Comparison of ENCODE assay signal across 8 mouse cellular contexts in the genomic region with DNA sequence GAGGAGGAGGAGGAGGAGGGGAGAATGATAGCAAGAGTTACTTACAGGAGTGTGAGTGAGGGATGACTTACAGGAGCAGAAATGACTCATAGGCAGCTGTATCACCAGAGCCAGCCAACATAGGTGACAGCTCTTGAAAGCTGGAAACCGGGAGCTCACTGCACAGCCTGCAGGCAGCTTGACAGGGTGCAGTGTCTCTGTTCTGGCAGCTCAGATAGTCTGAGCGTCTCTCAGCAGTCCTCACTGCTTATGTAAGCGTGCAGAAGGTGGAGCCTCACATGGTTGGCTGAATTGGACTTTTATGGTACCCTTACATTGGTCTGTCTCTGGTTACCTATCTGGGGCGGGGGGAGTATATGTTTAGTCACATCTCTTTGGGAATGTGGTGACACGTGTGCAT. TPM values are rescaled to one million over a fixed set of nuclear protein-coding genes. Genes with fewer than 3 reads are reported as not detected.
DNase-seq lines count a peak whose midpoint lies in the region; ATAC-seq and TF ChIP-seq lines count a peak whose summit lies in the region.

No protein-coding gene starts in this region.

- H3K9ac ChIP-seq in liver, postnatal 0 days (replicated peaks): no peak overlapping the region

- no peaks in the 10 kb centered on the region for H3K9me3 ChIP-seq in liver, postnatal 0 days (ENCODE audit: low read length)

- TF ChIP-seq EP300 in liver, postnatal 0 days (IDR thresholded peaks at IDR 0.05; ENCODE audit: low read depth): no peak

- H3K4me3 ChIP-seq in kidney, adult 2 months (ENCODE audit: insufficient read depth, low read depth, low read length): no peak overlapping the region
- H3K4me3 ChIP-seq in liver, postnatal 0 days (ENCODE audit: low read depth, low read length): no peak overlapping the region

- 12% methylated on average over 5 of the region's 5 CpGs for WGBS in kidney, adult 2 months
- WGBS in liver, postnatal 0 days (ENCODE audit: insufficient replicate concordance): 26% methylated on average over 5 of the region's 5 CpGs

- no peak overlapping the region; the same call in 1 of the 2 replicates for H3K4me2 ChIP-seq in liver, postnatal 0 days (ENCODE audit: low read depth, low read length)

- H3K27ac ChIP-seq in kidney, adult 2 months (ENCODE audit: insufficient read depth, low read depth, low read length): no peak overlapping the region
- no peak overlapping the region for H3K27ac ChIP-seq in liver, postnatal 0 days (ENCODE audit: low read depth)

- ATAC-seq in liver, postnatal 0 days: peak; percentile 68

- no peaks in the 10 kb centered on the region for H3K4me1 ChIP-seq in kidney, adult 2 months (ENCODE audit: control insufficient read depth, insufficient read depth, low read length)
- H3K4me1 ChIP-seq in liver, postnatal 0 days (ENCODE audit: insufficient read depth): peaks cover 4% of the 10 kb centered on the region; the same call in 1 of the 2 replicates

- intact Hi-C loops in heart, postnatal 25 days (cut with DNase I): no loop called here

- 0 out of 2 replicates have a peak, but pooled peaks have one; percentile 18 for TF ChIP-seq CTCF in kidney, adult 2 months (conservative IDR thresholded peaks at IDR 0.05; ENCODE audit: insufficient read depth, insufficient read length, low read depth, low read length)
- 0 out of 2 replicates have a peak, but pooled peaks have one; percentile 10 for TF ChIP-seq CTCF in liver, postnatal 0 days (IDR thresholded peaks at IDR 0.05; ENCODE audit: low read depth)

- H3K36me3 ChIP-seq in kidney, adult 2 months (ENCODE audit: control insufficient read depth, insufficient read depth, low read length): no peaks in the 10 kb centered on the region
- no peaks in the 10 kb centered on the region for H3K36me3 ChIP-seq in liver, postnatal 0 days (replicated peaks; ENCODE audit: insufficient read depth, low read length)

- peak; percentile 21 for DNase-seq in layer of hippocampus, adult 11-12 months (ENCODE audit: low spot score)
- no peak for DNase-seq in layer of hippocampus, postnatal 10 days (ENCODE audit: low spot score in 2 of 2)
- peak; percentile 49 for DNase-seq in NIH3T3 (ENCODE audit: low read depth)
- DNase-seq in kidney, adult 2 months: peak; percentile 46
- peak; percentile 22 for DNase-seq in liver, postnatal 0 days
- no peak for DNase-seq in neural tube, embryonic 10.5 days (ENCODE audit: extremely low spot score, low spot score)
- no peak for DNase-seq in adipocyte (ENCODE audit: low spot score)
- DNase-seq in heart, postnatal 25 days (ENCODE audit: low spot score): no peak

- H3K27me3 ChIP-seq in kidney, adult 2 months (replicated peaks; ENCODE audit: control insufficient read depth, insufficient read depth, low read length): no peaks in the 10 kb centered on the region
- H3K27me3 ChIP-seq in liver, postnatal 0 days (ENCODE audit: insufficient read depth, low read length): no peaks in the 10 kb centered on the region

- no peak for TF ChIP-seq POLR2A in kidney, adult 2 months (IDR thresholded peaks at IDR 0.05; ENCODE audit: low read depth, low read length)

RNA-seq across cellular contexts. Expression of a gene that starts 6.8 kb away (rescaled TPM):
- total RNA-seq in layer of hippocampus, postnatal 10 days (2021): 10 to 100 TPM; 41.5 to 42.7 TPM
- polyA plus RNA-seq in kidney, adult 2 months (2012; rRNA removed): 4.4 and 5.5 TPM in 2 replicates
- 3.7 and 3.8 TPM in 2 replicates for polyA plus RNA-seq in liver, postnatal 0 days (2015; fragmentation: Nextera tagmentation; extraction: Ambion mirVana)
- 10 to 100 TPM; 11.9 to 13.3 TPM for total RNA-seq in heart, postnatal 25 days (2021)

Comparison
In these comparisons a context has a peak if more than half of its experiments do, and no peak if none do; other contexts are left out.
1. DNase-seq: peak in layer of hippocampus, adult 11-12 months (single experiment), NIH3T3 (single experiment), kidney, adult 2 months (single experiment) and liver, postnatal 0 days (single experiment); none in layer of hippocampus, postnatal 10 days (0 of 2), neural tube, embryonic 10.5 days (single experiment), adipocyte (single experiment) and heart, postnatal 25 days (single experiment).